25 mouse cellular contexts compared by ENCODE assay signal in the genomic region with DNA sequence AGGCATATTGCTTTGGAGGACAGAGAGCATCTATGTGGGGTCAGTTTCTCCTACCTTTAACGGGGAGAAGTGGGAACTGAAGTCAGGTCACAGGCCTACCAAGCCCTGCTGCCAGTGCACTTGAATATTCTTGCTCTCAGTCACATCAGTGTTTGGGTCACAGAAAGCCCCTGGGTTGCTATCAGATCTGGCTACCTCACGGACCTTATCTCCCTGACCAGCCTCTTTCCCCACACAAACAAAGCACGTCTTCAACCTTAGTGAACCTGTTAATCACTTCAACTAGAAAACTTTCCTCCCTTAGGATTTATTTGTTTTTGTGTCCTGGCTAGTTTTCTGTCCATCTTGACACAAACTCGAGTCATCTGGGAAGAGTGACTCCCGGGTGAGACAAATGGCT. TPM values are rescaled to one million over a fixed set of nuclear protein-coding genes. Genes with fewer than 3 reads are reported as not detected.
DNase-seq lines count a peak whose midpoint lies in the region; ATAC-seq and TF ChIP-seq lines count a peak whose summit lies in the region.
"Had no signal": no experiment of that assay in that cellular context is flagged by ENCODE, and none has a peak within 500 bp of the region (broad histone marks: within the 10 kb centered on the region; RNA-seq: fewer than 3 reads in every experiment).

No protein-coding gene starts in this region.

- H3K9me3 ChIP-seq in midbrain, embryonic 11.5 days (ENCODE audit: control insufficient read depth, low read length), result no peaks in the 10 kb centered on the region
- no peaks in the 10 kb centered on the region for H3K9me3 ChIP-seq in midbrain, embryonic 16.5 days (replicated peaks; ENCODE audit: control insufficient read depth, low read length, poor library complexity, severe bottlenecking)
- H3K9me3 ChIP-seq in MEL (replicated peaks; ENCODE audit: insufficient read depth, low read length), result no peaks in the 10 kb centered on the region
- H3K9me3 ChIP-seq: G1E had no signal

- H3K36me3 ChIP-seq in midbrain, embryonic 11.5 days (ENCODE audit: control insufficient read depth, insufficient read depth, low read length), result 0 out of 2 replicates have a peak, but pooled peaks cover 3% of the 10 kb centered on the region
- peaks cover 4% of the 10 kb centered on the region for H3K36me3 ChIP-seq in midbrain, embryonic 16.5 days (ENCODE audit: control insufficient read depth, insufficient read depth, low read length)
- H3K36me3 ChIP-seq in MEL (ENCODE audit: control insufficient read depth in 1 of 2, insufficient read depth in 2 of 2, low read length in 2 of 2), result peaks cover 0 to 47% of the 10 kb centered on the region in 2 experiments; a peak in 3 of 4 replicates

- H3K4me3 ChIP-seq in midbrain, embryonic 11.5 days (ENCODE audit: low read depth, low read length), result no peak overlapping the region
- H3K4me3 ChIP-seq in midbrain, embryonic 16.5 days (ENCODE audit: low read depth, low read length), result no peak overlapping the region
- H3K4me3 ChIP-seq in MEL (ENCODE audit: control insufficient read depth in 1 of 2, insufficient read depth in 1 of 2, low read depth in 2 of 2, low read length in 2 of 2), result no peak overlapping the region

- H3K79me2 ChIP-seq in MEL (ENCODE audit: control insufficient read depth, insufficient read depth, low read length, poor library complexity), result no peaks in the 10 kb centered on the region

- TF ChIP-seq POLR2A in MEL (IDR thresholded peaks at IDR 0.05; ENCODE audit: control insufficient read depth in 1 of 2, insufficient read depth in 1 of 2, low read depth in 1 of 2, low read length in 2 of 2, poor library complexity in 1 of 2), result no peak

- WGBS in midbrain, embryonic 11.5 days, result 91% methylated on average over 5 of the region's 5 CpGs
- 86% methylated on average over 5 of the region's 5 CpGs for WGBS in midbrain, embryonic 16.5 days

- no peak for TF ChIP-seq CTCF in MEL (IDR thresholded peaks at IDR 0.05 in 2 of 3, conservative IDR thresholded peaks at IDR 0.05 in 1 of 3; ENCODE audit: control insufficient read depth in 1 of 3, insufficient read depth in 1 of 3, low read depth in 2 of 3, low read length in 3 of 3, poor library complexity in 1 of 3, severe bottlenecking in 1 of 3)

- ATAC-seq in midbrain, embryonic 11.5 days (ENCODE audit: low FRiP score), result no peak
- ATAC-seq in midbrain, embryonic 16.5 days, result no peak
- ATAC-seq: activated CD4-positive, CD25-positive, alpha-beta regulatory T cell, adult 4 months; CD4-positive, CD25-positive, alpha-beta regulatory T cell, adult 4 months; Patski had no signal

- no peak for TF ChIP-seq RAD21 in MEL (IDR thresholded peaks at IDR 0.05; ENCODE audit: low read depth, low read length)

- no peak; a peak in 1 of 4 replicates for TF ChIP-seq EP300 in MEL (IDR thresholded peaks at IDR 0.05; ENCODE audit: low read depth in 1 of 2, low read length in 2 of 2)

- no peaks in the 10 kb centered on the region for H3K27me3 ChIP-seq in midbrain, embryonic 11.5 days (ENCODE audit: control insufficient read depth, insufficient read depth, low read length)
- H3K27me3 ChIP-seq in midbrain, embryonic 16.5 days (ENCODE audit: control insufficient read depth, insufficient read depth, low read depth, low read length), result no peaks in the 10 kb centered on the region
- no peaks in the 10 kb centered on the region for H3K27me3 ChIP-seq in MEL (ENCODE audit: control insufficient read depth in 1 of 2, insufficient read depth in 2 of 2, low read length in 2 of 2)
- H3K27me3 ChIP-seq: CH12.LX, Patski had no signal

- no peak overlapping the region for H3K9ac ChIP-seq in midbrain, embryonic 11.5 days (ENCODE audit: low read length)
- no peak overlapping the region for H3K9ac ChIP-seq in midbrain, embryonic 16.5 days (ENCODE audit: low read depth, low read length)
- no peak overlapping the region for H3K9ac ChIP-seq in MEL (ENCODE audit: control insufficient read depth, low read depth, low read length, poor library complexity, severe bottlenecking)

- H3K4me1 ChIP-seq in midbrain, embryonic 11.5 days (ENCODE audit: control insufficient read depth, insufficient read depth, low read length), result no peaks in the 10 kb centered on the region
- H3K4me1 ChIP-seq in midbrain, embryonic 16.5 days (ENCODE audit: control insufficient read depth, insufficient read depth, low read length), result no peaks in the 10 kb centered on the region
- peaks cover 28 to 51% of the 10 kb centered on the region in 2 experiments for H3K4me1 ChIP-seq in MEL (ENCODE audit: control insufficient read depth in 1 of 2, insufficient read depth in 2 of 2, low read length in 2 of 2)

- DNase-seq in midbrain, embryonic 11.5 days (ENCODE audit: low spot score, missing footprints), result peak; percentile 26
- DNase-seq in MEL (ENCODE audit: low read depth, low spot score), result no peak
- DNase-seq in layer of hippocampus, postnatal 14 days (ENCODE audit: low spot score in 2 of 2), result no peak
- DNase-seq: adrenal gland, adult 2 months; adrenal gland, adult 8-10 months; adrenal gland, postnatal 10 days; adrenal gland, postnatal 14 days; adrenal gland, postnatal 25 days; adrenal gland, postnatal 36 days; B cell, adult 2 months; cerebellum, adult 11 months; cerebellum, adult 11-12 months; cerebellum, adult 18-20 months; cerebellum, adult 2 months had no signal

- H3K4me2 ChIP-seq in midbrain, embryonic 11.5 days, result no peak overlapping the region
- H3K4me2 ChIP-seq in midbrain, embryonic 16.5 days (ENCODE audit: low read length), result no peak overlapping the region

- H3K27ac ChIP-seq in midbrain, embryonic 11.5 days (ENCODE audit: low read depth, low read length), result no peak overlapping the region
- H3K27ac ChIP-seq in midbrain, embryonic 16.5 days (ENCODE audit: low read length), result no peak overlapping the region
- H3K27ac ChIP-seq in MEL (ENCODE audit: control insufficient read depth, low read depth, low read length), result no peak overlapping the region

TF ChIP-seq in MEL, 35 proteins besides CTCF, POLR2A, EP300 and RAD21:
- TF ChIP-seq CHD1 (IDR thresholded peaks at IDR 0.05; ENCODE audit: low read depth, low read length) (no peak), E2F4 (IDR thresholded peaks at IDR 0.05; ENCODE audit: borderline replicate concordance, low read depth, low read length) (no peak), MEF2A (IDR thresholded peaks at IDR 0.05; ENCODE audit: extremely low read depth, insufficient replicate concordance, low read depth, low read length, poor library complexity, severe bottlenecking) (no peak), ZKSCAN1 (IDR thresholded peaks at IDR 0.05; ENCODE audit: low read depth, low read length) (no peak), RCOR1 (IDR thresholded peaks at IDR 0.05; ENCODE audit: low read depth, low read length) (0 out of 2 replicates have a peak, but pooled peaks have one; percentile 53), TCF12 (IDR thresholded peaks at IDR 0.05; ENCODE audit: low read depth, low read length) (peak; percentile 50; the same call in 1 of the 2 replicates), GATA1 (IDR thresholded peaks at IDR 0.05; ENCODE audit: low read depth, low read length) (peak; percentile 71)

RNA-seq across cellular contexts. Expression of a gene that starts 15.7 kb away (rescaled TPM):
- polyA plus RNA-seq in midbrain, embryonic 11.5 days (2014; fragmentation: Nextera tagmentation; extraction: Ambion mirVana), result 301 and 308 TPM in 2 replicates
- 143 and 158 TPM in 2 replicates for polyA plus RNA-seq in midbrain, embryonic 16.5 days (2015; fragmentation: Nextera tagmentation; extraction: Ambion mirVana)
- total RNA-seq in MEL (2012; rRNA removed), result 58.6 and 103 TPM in 2 replicates
- 100 to 1,000 TPM in 1 of 2 experiments, not detected in 1; 201 TPM for polyA plus RNA-seq in MEL (2012; ENCODE audit: insufficient read depth in 1 of 2, insufficient read length in 2 of 2, low read depth in 1 of 2, low replicate concordance in 2 of 2, missing spikeins in 1 of 2)
- 100 to 1,000 TPM; 139 to 142 TPM for total RNA-seq in layer of hippocampus, postnatal 14 days (2021)

RNA-seq across cellular contexts. Expression of a gene that starts 15.7 kb away (rescaled TPM):
- polyA plus RNA-seq in midbrain, embryonic 11.5 days (2014; fragmentation: Nextera tagmentation; extraction: Ambion mirVana), result not detected in 2 replicates
- not detected in 2 replicates for polyA plus RNA-seq in midbrain, embryonic 16.5 days (2015; fragmentation: Nextera tagmentation; extraction: Ambion mirVana)
- not detected in 2 replicates for total RNA-seq in MEL (2012; rRNA removed)
- polyA plus RNA-seq in MEL (2012; ENCODE audit: insufficient read depth in 1 of 2, insufficient read length in 2 of 2, low read depth in 1 of 2, low replicate concordance in 2 of 2, missing spikeins in 1 of 2), result not detected
- not detected for total RNA-seq in layer of hippocampus, postnatal 14 days (2021)
- total RNA-seq: adrenal gland, adult 18-20 months; adrenal gland, adult 2 months; adrenal gland, adult 8-10 months; adrenal gland, postnatal 10 days; adrenal gland, postnatal 14 days; adrenal gland, postnatal 25 days; adrenal gland, postnatal 36 days; adrenal gland, postnatal 4 days; CH12.LX; ES-E14; G1E had no signal
- polyA plus RNA-seq: activated CD4-positive, CD25-positive, alpha-beta regulatory T cell, adult 4 months; adrenal gland, adult 2 months; brain, embryonic 14.5 days; C2C12; CD4-positive, CD25-positive, alpha-beta regulatory T cell, adult 4 months; cerebellum, adult 2 months; G1E; Patski had no signal

RNA-seq across cellular contexts. Expression of a gene that starts 25.6 kb away (rescaled TPM):
- 38.4 and 40.5 TPM in 2 replicates for polyA plus RNA-seq in midbrain, embryonic 11.5 days (2014; fragmentation: Nextera tagmentation; extraction: Ambion mirVana)
- polyA plus RNA-seq in midbrain, embryonic 16.5 days (2015; fragmentation: Nextera tagmentation; extraction: Ambion mirVana), result 25.1 and 28.2 TPM in 2 replicates
- 25.5 and 27.4 TPM in 2 replicates for total RNA-seq in MEL (2012; rRNA removed)
- polyA plus RNA-seq in MEL (2012; ENCODE audit: insufficient read depth in 1 of 2, insufficient read length in 2 of 2, low read depth in 1 of 2, low replicate concordance in 2 of 2, missing spikeins in 1 of 2), result 10 to 100 TPM in 1 of 2 experiments, not detected in 1; 39.8 TPM
- total RNA-seq in layer of hippocampus, postnatal 14 days (2021), result 10 to 100 TPM; 28.7 to 34.2 TPM

RNA-seq across cellular contexts. Expression of a gene that starts 39.8 kb away (rescaled TPM):
- 74.1 and 76.4 TPM in 2 replicates for polyA plus RNA-seq in midbrain, embryonic 11.5 days (2014; fragmentation: Nextera tagmentation; extraction: Ambion mirVana)
- polyA plus RNA-seq in midbrain, embryonic 16.5 days (2015; fragmentation: Nextera tagmentation; extraction: Ambion mirVana), result 115 and 131 TPM in 2 replicates
- total RNA-seq in MEL (2012; rRNA removed), result 51.6 and 51.8 TPM in 2 replicates
- 100 to 1,000 TPM in 1 of 2 experiments, 10 to 100 TPM in 1; 47.6 to 145 TPM for polyA plus RNA-seq in MEL (2012; ENCODE audit: insufficient read depth in 1 of 2, insufficient read length in 2 of 2, low read depth in 1 of 2, low replicate concordance in 2 of 2, missing spikeins in 1 of 2)
- 10 to 100 TPM; 94.8 to 96.3 TPM for total RNA-seq in layer of hippocampus, postnatal 14 days (2021)

RNA-seq across cellular contexts. Expression of a gene that starts 40.4 kb away (rescaled TPM):
- 105 and 110 TPM in 2 replicates for polyA plus RNA-seq in midbrain, embryonic 11.5 days (2014; fragmentation: Nextera tagmentation; extraction: Ambion mirVana)
- polyA plus RNA-seq in midbrain, embryonic 16.5 days (2015; fragmentation: Nextera tagmentation; extraction: Ambion mirVana), result 92.1 and 95.0 TPM in 2 replicates
- 56.1 and 62.6 TPM in 2 replicates for total RNA-seq in MEL (2012; rRNA removed)
- 10 to 100 TPM in 1 of 2 experiments, not detected in 1; 57.7 TPM for polyA plus RNA-seq in MEL (2012; ENCODE audit: insufficient read depth in 1 of 2, insufficient read length in 2 of 2, low read depth in 1 of 2, low replicate concordance in 2 of 2, missing spikeins in 1 of 2)
- total RNA-seq in layer of hippocampus, postnatal 14 days (2021), result 10 to 100 TPM; 67.4 to 67.8 TPM
